Mouse (Mus musculus): ENCODE results near the gene Pld5. TPM values are rescaled to one million over a fixed set of nuclear protein-coding genes. Genes with fewer than 3 reads are reported as not detected.
"Not testable (repeated sequence)": the region's sequence is repeated elsewhere in the genome, so short reads cannot be mapped to it uniquely, and the experiment has no call there.

The Pld5 gene
- polyA plus RNA-seq, 1 experiment from 2014 or later, result 0.13 TPM

- DNase-seq (ENCODE audit: low spot score), result no peak
- no peaks in the 10 kb centered on the region for H3K9me3 ChIP-seq (ENCODE audit: control insufficient read depth, low read length)
- H3K27ac ChIP-seq (replicated peaks), result no peak overlapping the region
- no peak for TF ChIP-seq EP300 (optimal IDR thresholded peaks at IDR 0.05)
- no peak for TF ChIP-seq CTCF (IDR thresholded peaks at IDR 0.05; ENCODE audit: low read depth)
- ATAC-seq (ENCODE audit: low FRiP score, low TSS enrichment), result no peak
- H3K27me3 ChIP-seq (ENCODE audit: control insufficient read depth, insufficient read depth, low read length), result no peaks in the 10 kb centered on the region
- no peaks in the 10 kb centered on the region for H3K36me3 ChIP-seq (ENCODE audit: control insufficient read depth, insufficient read depth, low read length)
- H3K4me3 ChIP-seq (ENCODE audit: low read depth, low read length), result no peak overlapping the region
- H3K4me1 ChIP-seq (replicated peaks; ENCODE audit: control insufficient read depth, insufficient read depth), result no peaks in the 10 kb centered on the region
- WGBS, result 71% methylated on average over 7 of the region's 7 CpGs
- H3K9ac ChIP-seq (ENCODE audit: low read length), result no peak overlapping the region
- no peak overlapping the region for H3K4me2 ChIP-seq (replicated peaks; ENCODE audit: low read depth)
These were observed 277.9 kb downstream of the Pld5 start for GRCm38 (mm10) chr1:175997076-175997651.

GRCm38 (mm10) chr1:175988912-175989311 is 286.2 kb downstream of the Pld5 start:
- Histone ChIP-seq H3K9ac (ENCODE audit: low read length) (no peak overlapping the region), H3K4me1 (replicated peaks; ENCODE audit: control insufficient read depth, insufficient read depth) (no peaks in the 10 kb centered on the region), H3K4me2 (replicated peaks; ENCODE audit: low read depth) (no peak overlapping the region), H3K27me3 (ENCODE audit: control insufficient read depth, insufficient read depth, low read length) (no peaks in the 10 kb centered on the region), H3K4me3 (ENCODE audit: low read depth, low read length) (no peak overlapping the region), H3K36me3 (ENCODE audit: control insufficient read depth, insufficient read depth, low read length) (no peaks in the 10 kb centered on the region), H3K9me3 (ENCODE audit: control insufficient read depth, low read length) (no peaks in the 10 kb centered on the region), H3K27ac (replicated peaks) (no peak overlapping the region)
- ATAC-seq (ENCODE audit: low FRiP score, low TSS enrichment), result no peak
- no peak for DNase-seq (ENCODE audit: low spot score)
- TF ChIP-seq EP300 (optimal IDR thresholded peaks at IDR 0.05) (no peak), CTCF (IDR thresholded peaks at IDR 0.05; ENCODE audit: low read depth) (no peak)
- WGBS, result 54% methylated on average over 4 of the region's 4 CpGs

GRCm38 (mm10) chr1:175988448-175988847 is 286.7 kb downstream of the Pld5 start:
- Histone ChIP-seq H3K4me3 (ENCODE audit: low read depth, low read length) (no peak overlapping the region), H3K27ac (replicated peaks) (no peak overlapping the region), H3K36me3 (ENCODE audit: control insufficient read depth, insufficient read depth, low read length) (no peaks in the 10 kb centered on the region), H3K9me3 (ENCODE audit: control insufficient read depth, low read length) (no peaks in the 10 kb centered on the region), H3K4me1 (replicated peaks; ENCODE audit: control insufficient read depth, insufficient read depth) (no peaks in the 10 kb centered on the region), H3K27me3 (ENCODE audit: control insufficient read depth, insufficient read depth, low read length) (no peaks in the 10 kb centered on the region), H3K4me2 (replicated peaks; ENCODE audit: low read depth) (no peak overlapping the region), H3K9ac (ENCODE audit: low read length) (no peak overlapping the region)
- TF ChIP-seq CTCF (IDR thresholded peaks at IDR 0.05; ENCODE audit: low read depth) (no peak), EP300 (optimal IDR thresholded peaks at IDR 0.05) (no peak)
- 87% methylated on average over 5 of the region's 5 CpGs for WGBS
- no peak for DNase-seq (ENCODE audit: low spot score)
- no peak for ATAC-seq (ENCODE audit: low FRiP score, low TSS enrichment)

DNA sequence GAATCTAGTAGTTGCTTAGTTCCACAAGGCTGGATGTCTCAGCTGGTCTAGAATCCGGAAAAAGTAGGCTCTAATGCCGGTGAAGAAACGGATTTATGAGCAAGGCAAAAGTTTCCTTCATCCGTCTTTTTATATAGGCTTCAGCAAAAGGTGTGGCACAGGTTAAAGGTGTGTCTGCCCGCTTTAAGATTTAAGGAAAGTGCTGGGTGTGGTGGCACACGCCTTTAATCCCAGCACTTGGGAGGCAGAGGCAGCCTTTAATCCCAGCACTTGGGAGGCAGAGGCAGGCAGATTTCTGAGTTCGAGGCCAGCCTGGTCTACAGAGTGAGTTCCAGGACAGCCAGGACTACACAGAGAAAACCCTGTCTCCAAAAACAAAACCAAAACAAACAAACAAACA is 296.1 kb downstream of the Pld5 start, which contains the start of gene Rbm8a2:
Gene Rbm8a2 (minus strand): TSS at position 101 of the 400 bp plus-strand sequence.
- H3K4me2 ChIP-seq (replicated peaks; ENCODE audit: low read depth); H3K9ac ChIP-seq (ENCODE audit: low read length); H3K36me3 ChIP-seq (ENCODE audit: control insufficient read depth, insufficient read depth, low read length); H3K4me3 ChIP-seq (ENCODE audit: low read depth, low read length); DNase-seq (ENCODE audit: low spot score); ATAC-seq (ENCODE audit: low FRiP score, low TSS enrichment); H3K27me3 ChIP-seq (ENCODE audit: control insufficient read depth, insufficient read depth, low read length); H3K4me1 ChIP-seq (replicated peaks; ENCODE audit: control insufficient read depth, insufficient read depth); H3K9me3 ChIP-seq (ENCODE audit: control insufficient read depth, low read length); H3K27ac ChIP-seq (replicated peaks): not testable (repeated sequence)
- 94% methylated on average over 7 of the region's 7 CpGs for WGBS

- Histone ChIP-seq H3K27ac (replicated peaks) (no peak overlapping the region), H3K4me1 (replicated peaks; ENCODE audit: control insufficient read depth, insufficient read depth) (no peaks in the 10 kb centered on the region), H3K9ac (ENCODE audit: low read length) (no peak overlapping the region), H3K4me2 (replicated peaks; ENCODE audit: low read depth) (no peak overlapping the region), H3K4me3 (ENCODE audit: low read depth, low read length) (no peak overlapping the region), H3K9me3 (ENCODE audit: control insufficient read depth, low read length) (no peaks in the 10 kb centered on the region), H3K36me3 (ENCODE audit: control insufficient read depth, insufficient read depth, low read length) (no peaks in the 10 kb centered on the region), H3K27me3 (ENCODE audit: control insufficient read depth, insufficient read depth, low read length) (no peaks in the 10 kb centered on the region)
- no peak for ATAC-seq (ENCODE audit: low FRiP score, low TSS enrichment)
- 79% methylated on average over 5 of the region's 5 CpGs for WGBS
- DNase-seq (ENCODE audit: low spot score), result no peak
- TF ChIP-seq CTCF (IDR thresholded peaks at IDR 0.05; ENCODE audit: low read depth), result no peak
- TF ChIP-seq EP300 (optimal IDR thresholded peaks at IDR 0.05), result no peak
These were observed 304.4 kb downstream of the Pld5 start for GRCm38 (mm10) chr1:175970710-175971109.

DNA sequence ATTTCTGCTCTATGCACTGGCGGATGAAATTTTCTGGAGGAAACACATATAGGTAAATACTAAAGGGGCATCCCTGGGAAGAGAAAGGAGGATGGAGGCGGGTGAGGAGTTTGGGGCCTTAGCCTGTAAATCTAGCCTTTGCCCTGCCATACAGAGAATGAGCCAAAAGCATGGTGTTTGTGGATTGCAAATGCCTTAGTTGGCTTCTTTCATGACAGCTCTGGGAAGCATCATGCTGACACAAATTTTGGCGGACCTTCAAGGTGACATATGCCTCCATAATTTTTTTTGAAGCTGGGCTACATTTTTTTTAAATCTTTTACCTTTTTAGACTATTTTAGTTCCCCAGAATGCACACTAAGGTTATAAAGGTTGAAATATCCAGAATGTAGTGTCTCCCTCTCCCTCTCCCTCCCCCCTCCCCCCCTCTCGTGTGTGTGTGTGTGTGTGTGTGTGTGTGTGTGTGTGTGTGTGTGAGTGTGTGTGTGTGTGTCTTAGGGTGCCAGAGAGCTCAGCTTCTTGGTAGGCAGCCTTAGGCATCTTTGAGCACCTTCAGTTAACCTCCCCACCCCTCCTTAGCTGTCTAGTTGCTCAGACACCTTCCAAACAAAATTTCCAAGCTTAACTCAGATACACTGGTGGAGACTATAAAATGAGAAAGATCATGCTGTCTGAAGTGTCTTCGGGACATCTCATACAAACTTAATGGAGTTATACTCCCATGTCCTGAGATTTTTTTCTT is 307.9 kb downstream of the Pld5 start:
- Histone ChIP-seq H3K4me2 (replicated peaks; ENCODE audit: low read depth) (no peak overlapping the region), H3K4me3 (ENCODE audit: low read depth, low read length) (no peak overlapping the region), H3K9me3 (ENCODE audit: control insufficient read depth, low read length) (no peaks in the 10 kb centered on the region), H3K36me3 (ENCODE audit: control insufficient read depth, insufficient read depth, low read length) (no peaks in the 10 kb centered on the region), H3K27me3 (ENCODE audit: control insufficient read depth, insufficient read depth, low read length) (no peaks in the 10 kb centered on the region), H3K27ac (replicated peaks) (no peak overlapping the region), H3K9ac (ENCODE audit: low read length) (no peak overlapping the region), H3K4me1 (replicated peaks; ENCODE audit: control insufficient read depth, insufficient read depth) (no peaks in the 10 kb centered on the region)
- WGBS, result 90% methylated on average over 4 of the region's 5 CpGs
- DNase-seq (ENCODE audit: low spot score) (no peak), ATAC-seq (ENCODE audit: low FRiP score, low TSS enrichment) (no peak)
- TF ChIP-seq EP300 (optimal IDR thresholded peaks at IDR 0.05) (no peak), CTCF (IDR thresholded peaks at IDR 0.05; ENCODE audit: low read depth) (no peak)

Data from stomach, postnatal 0 days (tissue).